In the genomic region with DNA sequence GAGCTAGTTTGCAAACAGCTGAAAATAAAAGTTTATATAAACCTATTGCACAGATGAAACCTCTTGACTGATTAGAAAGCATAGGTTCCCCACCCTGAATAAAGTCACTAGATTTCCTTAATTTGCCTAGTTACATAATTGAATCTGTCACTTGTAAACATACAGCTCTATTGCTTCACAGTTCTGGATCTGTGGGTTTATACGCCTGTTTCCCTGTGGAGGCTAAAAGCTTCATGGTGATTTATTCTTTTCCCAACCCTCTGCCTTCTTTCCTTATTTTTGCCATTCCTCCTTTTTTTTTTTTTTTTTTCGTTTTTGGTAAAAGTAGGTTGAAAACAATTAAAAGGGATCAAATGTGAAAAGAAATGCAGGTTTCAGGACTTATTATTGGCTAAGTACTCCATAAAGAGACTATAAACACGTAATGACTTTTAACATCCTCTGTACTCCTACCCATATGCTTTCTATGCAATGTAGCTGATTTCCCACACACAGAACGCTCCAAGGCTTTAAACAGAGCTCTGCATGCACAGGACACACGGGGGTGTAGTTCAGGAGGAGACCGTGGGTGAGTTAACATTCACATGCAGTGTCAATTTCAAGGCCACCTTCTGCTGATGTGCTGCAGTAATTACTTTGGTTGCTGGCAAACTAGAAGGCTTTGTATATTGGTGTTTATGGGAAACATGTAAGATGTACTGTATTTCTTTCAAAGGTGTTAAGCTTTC, we compare ENCODE assay signal across 12 mouse cellular contexts.
"Had no signal": no experiment of that assay in that cellular context is flagged by ENCODE, and none has a peak within 500 bp of the region (broad histone marks: within the 10 kb centered on the region; RNA-seq: fewer than 3 reads in every experiment).

No protein-coding gene starts in this region.

- ATAC-seq: hindbrain, postnatal 0 days; lung, postnatal 0 days; midbrain, embryonic 13.5 days had no signal

- H3K27ac ChIP-seq: hindbrain, postnatal 0 days; limb, embryonic 12.5 days; liver, embryonic 15.5 days; midbrain, embryonic 13.5 days; stomach, postnatal 0 days had no signal

- H3K36me3 ChIP-seq: limb, embryonic 12.5 days; liver, embryonic 15.5 days; midbrain, embryonic 13.5 days had no signal

- DNase-seq: kidney, adult 11 months; kidney, postnatal 14 days; lung, adult 2 months; lung, postnatal 36 days; thymus, adult 18-20 months; thymus, postnatal 14 days had no signal

- H3K4me2 ChIP-seq: limb, embryonic 12.5 days; liver, embryonic 15.5 days; midbrain, embryonic 13.5 days had no signal

- H3K9ac ChIP-seq: limb, embryonic 12.5 days; liver, embryonic 15.5 days; midbrain, embryonic 13.5 days had no signal

- H3K4me1 ChIP-seq: liver, embryonic 15.5 days had no signal

- H3K9me3 ChIP-seq: limb, embryonic 12.5 days; liver, embryonic 15.5 days; midbrain, embryonic 13.5 days had no signal

- H3K27me3 ChIP-seq: limb, embryonic 12.5 days; liver, embryonic 15.5 days had no signal

- H3K4me3 ChIP-seq: limb, embryonic 12.5 days; liver, embryonic 15.5 days; midbrain, embryonic 13.5 days had no signal
